Mouse (Mus musculus): ENCODE data around the gene Txndc11.

GRCm38 (mm10) chr16:11092523-11092922, 41.9 kb downstream of the Txndc11 start:
- TF ChIP-seq CTCF (IDR thresholded peaks at IDR 0.05; ENCODE audit: borderline replicate concordance, insufficient read depth, low read length) (no peak), POLR2A (IDR thresholded peaks at IDR 0.05; ENCODE audit: low read depth, low read length) (no peak)

All from embryonic fibroblast, embryonic 13.5 days (primary cell).